Mouse (Mus musculus): ENCODE data around the gene Mypop. TPM values are rescaled to one million over a fixed set of nuclear protein-coding genes. Genes with fewer than 3 reads are reported as not detected.

The Mypop gene
- polyA plus RNA-seq, 1 experiment from 2014 or later = 2.3 TPM

DNA sequence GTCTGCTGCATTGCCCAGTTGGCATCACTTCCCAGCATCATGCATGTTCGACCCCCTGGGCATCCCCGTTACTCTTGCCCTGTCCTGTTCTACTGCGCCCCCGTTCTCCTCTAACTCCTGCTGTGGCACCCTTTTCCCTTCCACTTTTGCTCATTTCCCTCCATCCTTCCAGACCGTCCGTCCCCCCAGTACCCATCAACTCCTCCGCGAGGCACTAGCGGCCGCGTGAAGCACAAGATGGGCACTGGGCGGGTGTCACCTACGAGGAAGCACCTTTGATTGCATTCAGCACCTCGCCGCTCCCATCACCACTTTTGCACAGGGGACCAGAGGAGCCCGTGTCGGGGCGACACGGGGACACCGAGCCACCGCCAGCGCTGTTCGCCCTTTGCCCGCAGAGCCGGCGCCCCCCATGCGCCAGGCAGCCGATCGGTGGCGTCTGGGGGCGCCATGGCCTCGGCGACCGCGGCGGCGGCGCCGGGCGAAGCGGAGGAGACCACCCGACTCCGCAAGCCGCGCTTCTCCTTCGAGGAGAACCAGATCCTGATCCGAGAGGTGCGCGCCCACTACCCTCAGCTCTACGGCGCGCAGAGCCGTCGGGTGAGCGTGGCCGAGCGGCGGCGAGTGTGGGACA, 732 bp downstream of the Mypop start:
- peaks cover 40% of the 10 kb centered on the region for H3K27me3 ChIP-seq
- peaks cover 24% of the 10 kb centered on the region for H3K4me1 ChIP-seq (replicated peaks)
- WGBS = under 1% methylated on average over 59 of the region's 59 CpGs
- H3K9ac ChIP-seq = peak overlapping the region; percentile 59
- H3K36me3 ChIP-seq = no peaks in the 10 kb centered on the region
- H3K27ac ChIP-seq = no peak overlapping the region
- peak overlapping the region; percentile 56 for H3K4me3 ChIP-seq
- H3K9me3 ChIP-seq (replicated peaks) = no peaks in the 10 kb centered on the region
- ATAC-seq (replicated peaks; ENCODE audit: insufficient number of reproducible peaks, insufficient read depth, low FRiP score, low read depth) = no peak
- H3K4me2 ChIP-seq = peak overlapping the region; percentile 88

DNA sequence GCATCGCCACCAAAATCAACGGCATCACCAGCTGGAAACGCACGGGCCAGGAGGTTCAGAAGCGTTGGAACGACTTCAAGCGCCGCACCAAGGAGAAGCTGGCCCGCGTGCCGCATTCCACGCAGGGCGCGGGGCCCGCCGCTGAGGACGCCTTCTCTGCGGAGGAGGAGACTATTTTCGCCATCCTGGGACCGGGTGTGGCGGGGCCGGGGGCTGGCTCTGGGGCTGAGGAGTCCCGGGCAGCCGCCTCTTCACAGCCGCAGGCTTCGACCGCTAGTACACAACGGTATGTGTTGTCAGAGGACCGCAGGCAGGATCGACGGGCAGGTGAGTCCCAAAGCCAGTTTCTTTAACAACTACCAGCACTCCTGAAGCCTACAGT, 1.2 kb downstream of the Mypop start:
- Histone ChIP-seq H3K4me3 (peak overlapping the region; percentile 56), H3K9me3 (replicated peaks) (no peaks in the 10 kb centered on the region)

DNA sequence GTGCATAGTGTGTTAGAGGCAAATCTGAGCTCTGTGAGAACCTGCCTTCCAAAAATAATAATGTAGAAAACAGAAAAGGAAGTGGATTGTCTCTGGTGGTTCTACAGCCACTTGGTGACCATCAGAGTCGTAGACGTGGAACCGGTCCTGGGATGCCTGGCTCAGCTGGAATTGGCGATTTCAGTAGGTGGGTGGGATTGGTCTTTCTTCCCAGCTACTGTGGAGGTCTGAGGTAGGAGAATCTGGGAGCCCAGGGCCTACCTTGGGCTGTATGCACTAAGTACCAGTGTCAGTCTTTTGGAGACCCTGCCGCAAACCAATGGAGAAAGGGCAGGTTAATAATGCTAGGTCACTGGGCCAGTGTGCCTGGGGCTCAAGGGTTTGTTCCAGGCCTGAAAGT, 2.0 kb downstream of the Mypop start:
- H3K4me3 ChIP-seq = no peak overlapping the region
- no peaks in the 10 kb centered on the region for H3K9me3 ChIP-seq (replicated peaks)
- peak overlapping the region; percentile 88; the same call in 1 of the 2 replicates for H3K4me2 ChIP-seq
- WGBS = 87% methylated on average over 5 of the region's 5 CpGs
- peaks cover 36% of the 10 kb centered on the region for H3K27me3 ChIP-seq
- H3K4me1 ChIP-seq (replicated peaks) = peaks cover 24% of the 10 kb centered on the region
- ATAC-seq (replicated peaks; ENCODE audit: insufficient number of reproducible peaks, insufficient read depth, low FRiP score, low read depth) = no peak
- H3K36me3 ChIP-seq = no peaks in the 10 kb centered on the region
- H3K9ac ChIP-seq = no peak overlapping the region
- H3K27ac ChIP-seq = no peak overlapping the region

More for the DNA sequence above, 1.2 kb downstream of the Mypop start:
- H3K27me3 ChIP-seq = peaks cover 40% of the 10 kb centered on the region
- peak overlapping the region; percentile 59 for H3K9ac ChIP-seq
- H3K36me3 ChIP-seq = no peaks in the 10 kb centered on the region
- WGBS = 3% methylated on average over 31 of the region's 31 CpGs
- H3K4me2 ChIP-seq = peak overlapping the region; percentile 88
- ATAC-seq (replicated peaks; ENCODE audit: insufficient number of reproducible peaks, insufficient read depth, low FRiP score, low read depth) = no peak
- H3K4me1 ChIP-seq (replicated peaks) = peaks cover 24% of the 10 kb centered on the region
- H3K27ac ChIP-seq = no peak overlapping the region

DNA sequence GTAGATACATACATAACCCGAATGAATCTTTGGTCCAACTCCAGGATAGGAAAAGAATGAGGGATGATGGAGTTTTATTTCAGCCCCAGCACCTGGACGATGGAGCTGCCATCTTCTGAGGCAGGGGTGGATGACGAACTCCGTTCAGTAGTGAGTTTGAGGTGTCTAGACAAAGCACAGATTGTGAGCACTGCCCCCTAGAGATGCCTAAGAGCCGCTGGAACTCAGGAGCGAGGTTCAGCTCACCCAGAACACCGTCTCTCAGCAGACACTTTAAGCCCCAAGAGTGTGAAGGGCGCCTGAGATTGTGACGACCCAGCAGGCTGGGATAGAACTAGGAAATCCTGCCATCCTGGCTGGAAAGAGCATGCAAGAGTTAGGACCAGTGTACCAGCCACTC, 7.8 kb downstream of the Mypop start:
- Histone ChIP-seq H3K36me3 (no peaks in the 10 kb centered on the region), H3K9me3 (replicated peaks) (no peaks in the 10 kb centered on the region), H3K9ac (no peak overlapping the region), H3K27me3 (peaks cover 1% of the 10 kb centered on the region; the same call in 1 of the 2 replicates), H3K4me1 (replicated peaks) (peaks cover 27% of the 10 kb centered on the region), H3K4me2 (no peak overlapping the region), H3K4me3 (no peak overlapping the region), H3K27ac (no peak overlapping the region)
- ATAC-seq (replicated peaks; ENCODE audit: insufficient number of reproducible peaks, insufficient read depth, low FRiP score, low read depth) = no peak
- 42% methylated on average over 9 of the region's 9 CpGs for WGBS

DNA sequence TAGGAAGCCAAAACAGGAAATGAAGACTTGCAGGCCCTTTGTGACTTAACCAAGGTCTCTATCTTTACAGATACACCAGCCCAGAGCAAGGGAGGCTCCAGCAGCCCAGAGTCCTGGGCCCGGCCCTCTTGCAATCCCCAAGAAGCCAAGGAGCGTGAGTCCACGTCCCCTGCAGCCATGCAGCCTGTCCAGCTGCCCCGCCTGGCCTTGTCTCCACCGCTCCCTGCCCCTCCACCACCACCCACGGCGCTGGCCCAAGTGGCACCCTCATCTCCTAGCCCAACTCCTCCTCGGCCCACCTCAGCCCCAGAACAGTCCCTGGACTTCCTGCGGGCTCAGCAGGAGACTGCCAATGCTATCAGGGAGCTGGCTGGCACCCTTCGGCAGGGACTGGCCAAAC, 9.4 kb downstream of the Mypop start:
- ATAC-seq (replicated peaks; ENCODE audit: insufficient number of reproducible peaks, insufficient read depth, low FRiP score, low read depth) = no peak
- no peaks in the 10 kb centered on the region for H3K27me3 ChIP-seq
- peak overlapping the region; percentile 93 for H3K4me2 ChIP-seq
- H3K9me3 ChIP-seq (replicated peaks) = no peaks in the 10 kb centered on the region
- peak overlapping the region; percentile 77 for H3K27ac ChIP-seq
- 29% methylated on average over 10 of the region's 10 CpGs for WGBS
- peak overlapping the region; percentile 60 for H3K9ac ChIP-seq
- H3K4me1 ChIP-seq (replicated peaks) = peaks cover 38% of the 10 kb centered on the region
- peak overlapping the region; percentile 53 for H3K4me3 ChIP-seq
- peaks cover 4% of the 10 kb centered on the region; the same call in 1 of the 2 replicates for H3K36me3 ChIP-seq

DNA sequence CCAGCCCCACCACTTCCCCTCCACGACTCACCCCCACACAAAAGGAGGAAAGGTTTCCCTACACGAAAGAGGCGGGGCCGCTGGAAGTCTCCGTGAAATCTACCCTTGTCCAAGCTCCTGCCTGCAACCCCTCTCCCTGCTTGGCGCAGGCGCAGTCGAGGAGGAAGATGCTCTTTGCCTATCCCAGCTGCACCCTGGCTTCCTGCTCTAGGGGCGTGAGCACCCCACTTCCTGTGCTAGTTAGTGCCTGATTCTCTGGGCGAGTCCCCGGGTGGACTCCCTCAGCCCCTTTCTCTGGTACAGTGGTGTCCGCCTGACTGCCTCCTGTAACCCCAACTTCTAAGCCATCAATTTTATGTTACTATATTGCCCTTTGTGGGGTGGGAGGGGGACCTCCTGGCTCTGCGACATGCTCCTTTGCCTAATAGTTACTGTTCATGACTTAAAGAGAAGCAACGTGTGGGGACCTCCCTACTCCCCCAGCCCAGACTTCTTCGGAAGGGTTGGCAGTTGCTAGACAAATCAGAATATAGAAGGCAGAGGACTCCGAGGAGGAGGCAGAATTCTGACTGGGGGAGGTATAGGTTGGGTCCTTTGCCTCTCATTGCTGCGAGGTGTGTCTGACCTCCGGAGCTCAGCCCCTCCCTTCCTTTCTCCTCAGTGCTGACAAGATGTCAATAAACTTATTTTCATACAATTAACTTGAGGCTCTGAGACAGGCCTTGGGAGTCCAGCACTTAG, 10.2 kb downstream of the Mypop start:
- Histone ChIP-seq H3K4me1 (replicated peaks) (peaks cover 46% of the 10 kb centered on the region), H3K9ac (peak overlapping the region; percentile 60)
- WGBS = 17% methylated on average over 18 of the region's 18 CpGs

DNA sequence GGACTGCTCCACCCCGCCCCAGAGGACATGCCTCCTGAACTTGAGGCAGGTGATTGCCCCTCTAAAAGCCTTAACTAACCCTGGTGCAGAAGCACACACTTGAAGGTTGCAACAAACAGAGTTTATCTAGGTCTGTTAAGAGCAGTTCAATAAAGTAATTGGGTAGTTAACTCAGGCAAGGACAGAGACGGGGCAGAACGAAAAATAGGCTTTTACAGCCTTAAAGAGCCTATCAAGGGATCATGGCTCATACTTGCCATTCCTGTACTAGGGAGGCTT, 10.7 kb downstream of the Mypop start:
- peak overlapping the region; percentile 93; the same call in 1 of the 2 replicates for H3K4me2 ChIP-seq
- no peaks in the 10 kb centered on the region for H3K9me3 ChIP-seq (replicated peaks)
- H3K9ac ChIP-seq = no peak overlapping the region
- H3K4me3 ChIP-seq = no peak overlapping the region
- 71% methylated on average over 3 of the region's 3 CpGs for WGBS
- no peaks in the 10 kb centered on the region for H3K27me3 ChIP-seq
- peaks cover 13% of the 10 kb centered on the region for H3K36me3 ChIP-seq
- ATAC-seq (replicated peaks; ENCODE audit: insufficient number of reproducible peaks, insufficient read depth, low FRiP score, low read depth) = no peak
- H3K27ac ChIP-seq = peak overlapping the region; percentile 77; the same call in 1 of the 2 replicates
- peaks cover 51% of the 10 kb centered on the region for H3K4me1 ChIP-seq (replicated peaks)

More for the DNA sequence above, 10.2 kb downstream of the Mypop start:
- H3K9me3 ChIP-seq (replicated peaks) = no peaks in the 10 kb centered on the region
- H3K4me2 ChIP-seq = peak overlapping the region; percentile 93
- peak overlapping the region; percentile 77 for H3K27ac ChIP-seq
- ATAC-seq (replicated peaks; ENCODE audit: insufficient number of reproducible peaks, insufficient read depth, low FRiP score, low read depth) = no peak
- H3K4me3 ChIP-seq = peak overlapping the region; percentile 53
- H3K36me3 ChIP-seq = peaks cover 12% of the 10 kb centered on the region
- H3K27me3 ChIP-seq = no peaks in the 10 kb centered on the region

DNA sequence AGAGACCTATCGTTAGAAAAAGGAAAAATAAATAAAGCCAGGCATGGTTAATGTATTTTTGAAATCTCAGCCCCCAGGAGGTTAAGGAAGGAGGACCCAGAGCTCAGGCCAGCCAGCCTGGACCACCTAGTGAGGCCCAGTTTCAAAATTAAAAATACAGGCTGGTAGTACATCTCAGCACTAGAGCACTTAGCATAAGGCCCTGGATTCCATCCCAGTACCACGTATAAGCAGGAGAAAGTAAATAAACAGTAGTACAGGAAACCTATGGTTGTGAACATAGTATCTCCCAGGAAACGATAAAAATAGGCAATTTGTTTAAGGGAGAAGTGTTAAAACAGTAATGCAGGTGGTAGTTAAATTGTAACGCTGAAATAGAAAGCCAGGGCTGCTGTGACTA, 11.1 kb downstream of the Mypop start:
- Histone ChIP-seq H3K4me1 (replicated peaks) (peaks cover 55% of the 10 kb centered on the region), H3K27ac (peak overlapping the region; percentile 77), H3K36me3 (peaks cover 17% of the 10 kb centered on the region), H3K4me2 (peak overlapping the region; percentile 93), H3K4me3 (peak overlapping the region; percentile 48), H3K9ac (no peak overlapping the region; the same call in 1 of the 2 replicates), H3K27me3 (no peaks in the 10 kb centered on the region), H3K9me3 (replicated peaks) (no peaks in the 10 kb centered on the region)
- 34% methylated on average over 4 of the region's 4 CpGs for WGBS
- no peak for ATAC-seq (replicated peaks; ENCODE audit: insufficient number of reproducible peaks, insufficient read depth, low FRiP score, low read depth)

DNA sequence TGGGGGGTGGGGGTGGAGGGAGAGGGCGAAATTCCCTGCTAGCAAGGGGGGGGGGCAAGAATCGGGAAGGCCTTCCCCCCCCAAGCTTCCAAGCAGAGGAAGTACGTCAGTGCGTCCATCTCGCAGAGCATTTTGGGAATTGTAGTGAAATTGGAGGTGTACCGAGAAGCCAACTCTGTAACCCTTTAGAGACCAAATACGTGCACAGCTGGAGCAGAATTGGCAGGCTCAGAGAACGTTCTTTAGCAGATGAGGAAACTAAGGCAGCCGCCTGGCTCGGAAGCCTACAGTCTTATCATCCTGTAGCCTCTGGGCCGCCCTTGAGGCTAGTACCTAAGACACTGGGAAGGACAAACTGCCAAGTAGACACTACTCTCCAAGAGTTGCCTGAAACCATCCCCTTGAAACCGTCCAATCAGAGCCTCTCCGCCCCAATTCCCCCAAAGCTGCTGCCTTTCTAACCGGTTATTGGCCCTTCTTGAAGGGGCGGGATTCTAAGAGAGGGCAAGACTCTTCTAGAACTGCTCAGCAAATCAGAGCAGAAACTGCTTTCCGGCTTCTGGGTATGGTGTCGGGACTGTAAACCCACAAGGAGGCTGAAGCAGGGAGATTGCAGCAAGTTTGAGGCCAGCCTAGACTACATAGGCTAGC, 11.9 kb downstream of the Mypop start:
- no peaks in the 10 kb centered on the region for H3K9me3 ChIP-seq (replicated peaks)
- H3K4me2 ChIP-seq = peak overlapping the region; percentile 93
- 2% methylated on average over 17 of the region's 17 CpGs for WGBS
- peak; percentile 41; the same call in 1 of the 2 replicates for ATAC-seq (replicated peaks; ENCODE audit: insufficient number of reproducible peaks, insufficient read depth, low FRiP score, low read depth)
- H3K27me3 ChIP-seq = no peaks in the 10 kb centered on the region
- peak overlapping the region; percentile 77 for H3K27ac ChIP-seq
- H3K9ac ChIP-seq = peak overlapping the region; percentile 70
- peaks cover 22% of the 10 kb centered on the region for H3K36me3 ChIP-seq
- peaks cover 60% of the 10 kb centered on the region for H3K4me1 ChIP-seq (replicated peaks)
- peak overlapping the region; percentile 48 for H3K4me3 ChIP-seq

DNA sequence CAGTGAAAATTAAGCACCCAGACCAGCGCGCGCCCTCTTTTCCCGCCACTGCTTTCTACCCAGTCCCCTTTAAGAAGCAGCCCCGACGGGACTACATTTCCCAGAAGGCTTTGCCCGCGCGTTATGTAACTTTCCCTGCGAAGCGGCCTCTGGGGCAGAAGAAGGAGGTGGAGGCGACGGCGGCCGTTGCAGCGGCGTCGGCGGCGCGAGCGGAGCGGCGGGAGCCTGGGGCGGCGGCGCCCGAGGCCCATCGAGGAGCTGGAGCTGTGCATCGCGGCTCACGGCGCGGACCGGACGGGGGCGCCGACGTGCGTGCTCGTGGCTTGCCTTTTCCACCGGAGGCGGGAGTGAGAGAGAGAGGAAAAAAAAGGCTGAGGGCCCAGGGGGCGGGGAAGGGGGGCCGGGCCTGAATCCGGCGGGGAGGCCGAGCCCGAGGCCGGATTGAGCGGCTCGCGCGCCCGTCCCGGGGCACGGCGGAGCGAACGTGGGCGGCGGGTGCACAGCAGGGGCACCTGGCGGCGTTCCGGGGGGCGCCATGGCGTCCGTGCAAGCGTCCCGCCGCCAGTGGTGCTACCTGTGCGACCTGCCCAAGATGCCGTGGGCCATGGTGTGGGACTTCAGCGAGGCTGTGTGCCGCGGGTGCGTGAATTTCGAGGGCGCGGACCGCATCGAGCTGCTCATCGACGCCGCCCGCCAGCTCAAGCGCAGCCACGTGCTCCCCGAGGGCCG, 13.0 kb downstream of the Mypop start, which contains the start of gene Irf2bp1:
Gene Irf2bp1 (plus strand): TSS at position 143 of the 729 bp plus-strand sequence.
- peak within 1 kb of the TSS; percentile 89 for H3K9ac ChIP-seq
- ATAC-seq (replicated peaks; ENCODE audit: insufficient number of reproducible peaks, insufficient read depth, low FRiP score, low read depth) = peak; percentile 68
- peaks cover 60% of the 10 kb centered on the region for H3K4me1 ChIP-seq (replicated peaks)
- H3K4me2 ChIP-seq = peak within 1 kb of the TSS; percentile 93
- peak within 1 kb of the TSS; percentile 77 for H3K4me3 ChIP-seq
- WGBS = under 1% methylated on average over 83 of the region's 90 CpGs
- no peaks in the 10 kb centered on the region for H3K9me3 ChIP-seq (replicated peaks)
- peaks cover 22% of the 10 kb centered on the region for H3K36me3 ChIP-seq
- no peaks in the 10 kb centered on the region for H3K27me3 ChIP-seq
- peak within 1 kb of the TSS; percentile 95 for H3K27ac ChIP-seq

DNA sequence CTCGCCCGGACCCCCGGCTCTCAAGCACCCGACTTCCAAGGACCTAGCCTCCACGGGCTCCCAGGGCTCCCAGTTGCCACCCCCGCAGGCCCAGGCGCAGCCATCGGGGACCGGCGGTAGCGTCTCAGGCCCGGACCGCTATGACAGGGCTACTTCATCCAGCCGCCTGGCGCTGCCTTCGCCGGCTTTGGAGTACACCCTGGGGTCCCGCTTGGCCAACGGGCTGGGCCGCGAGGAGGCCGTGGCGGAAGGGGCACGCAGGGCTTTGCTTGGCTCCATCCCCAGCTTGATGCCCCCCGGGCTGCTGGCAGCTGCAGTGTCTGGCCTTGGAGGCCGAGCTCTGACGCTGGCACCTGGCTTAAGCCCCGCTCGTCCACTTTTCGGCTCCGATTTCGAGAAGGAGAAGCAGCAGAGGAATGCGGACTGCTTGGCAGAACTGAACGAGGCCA, 13.6 kb downstream of the Mypop start:
- H3K9ac ChIP-seq = peak overlapping the region; percentile 89
- peaks cover 22% of the 10 kb centered on the region for H3K36me3 ChIP-seq
- H3K9me3 ChIP-seq (replicated peaks) = no peaks in the 10 kb centered on the region
- peak; percentile 0; the same call in 1 of the 2 replicates for ATAC-seq (replicated peaks; ENCODE audit: insufficient number of reproducible peaks, insufficient read depth, low FRiP score, low read depth)
- H3K4me3 ChIP-seq = peak overlapping the region; percentile 77
- peaks cover 60% of the 10 kb centered on the region for H3K4me1 ChIP-seq (replicated peaks)
- peak overlapping the region; percentile 93 for H3K4me2 ChIP-seq
- WGBS = 4% methylated on average over 34 of the region's 34 CpGs
- no peaks in the 10 kb centered on the region for H3K27me3 ChIP-seq
- peak overlapping the region; percentile 95 for H3K27ac ChIP-seq

Measured in heart, embryonic 15.5 days (tissue).